Mouse (Mus musculus) intestine, embryonic 15.5 days (tissue): ENCODE results near the gene Zfhx3. TPM values are rescaled to one million over a fixed set of nuclear protein-coding genes. Genes with fewer than 3 reads are reported as not detected.

ENCODE experiments used
- ATAC-seq: fragments of 200-750 bp; cut with Nextera tagmentation; 2 replicates; pipeline ENCODE4 v1.8.0; 2017; ENCODE audit warnings: moderate TSS enrichment, moderate library complexity
- H3K27ac ChIP-seq: fragments of 300-500 bp; sonication (generic); 2 replicates; pipeline ENCODE4 v1.5.1; 2015; ENCODE audit warnings: mild to moderate bottlenecking, inconsistent platforms
- H3K27me3 ChIP-seq: fragments of 300-500 bp; sonication (generic); replicated peaks from 2 replicates; pipeline ENCODE4 v1.6.1; 2015; ENCODE audit warnings: inconsistent platforms
- H3K36me3 ChIP-seq: fragments of 300-500 bp; sonication (generic); 2 replicates; pipeline ENCODE4 v1.6.1; 2015; ENCODE audit warnings: inconsistent platforms
- H3K4me1 ChIP-seq: fragments of 300-500 bp; sonication (generic); replicated peaks from 2 replicates; pipeline ENCODE4 v1.6.1; 2015; ENCODE audit warnings: inconsistent platforms
- H3K4me2 ChIP-seq: fragments of 300-500 bp; sonication (generic); replicated peaks from 2 replicates; pipeline ENCODE4 v1.6.1; 2015; ENCODE audit warnings: mild to moderate bottlenecking, inconsistent platforms
- H3K4me3 ChIP-seq: fragments of 300-500 bp; sonication (generic); replicated peaks from 2 replicates; pipeline ENCODE4 v1.5.1; 2015; ENCODE audit warnings: inconsistent platforms
- H3K9ac ChIP-seq: fragments of 300-500 bp; sonication (generic); 2 replicates; pipeline ENCODE4 v1.6.1; 2015; ENCODE audit warnings: inconsistent platforms
- H3K9me3 ChIP-seq: fragments of 300-500 bp; sonication (generic); 2 replicates; pipeline ENCODE4 v1.6.1; 2016; ENCODE audit warnings: inconsistent platforms
- WGBS: fragments of 180-500 bp; shearing (Covaris S2); methylation state at CpG from one replicate; pipeline ENCODE4 v1.1.7; 2015; 5-methylcytosine and 5-hydroxymethylcytosine counted together
- polyA plus RNA-seq: library from polyadenylated mRNA; unstranded; fragments of >200 nt; fragmentation: Nextera tagmentation; extraction: Ambion mirVana; gene quantifications from 2 replicates; pipeline ENCODE4 v1.2.1, GENCODE M21; 2015

The Zfhx3 gene
- polyA plus RNA-seq, 1 experiment from 2014 or later = 11.5 TPM

DNA sequence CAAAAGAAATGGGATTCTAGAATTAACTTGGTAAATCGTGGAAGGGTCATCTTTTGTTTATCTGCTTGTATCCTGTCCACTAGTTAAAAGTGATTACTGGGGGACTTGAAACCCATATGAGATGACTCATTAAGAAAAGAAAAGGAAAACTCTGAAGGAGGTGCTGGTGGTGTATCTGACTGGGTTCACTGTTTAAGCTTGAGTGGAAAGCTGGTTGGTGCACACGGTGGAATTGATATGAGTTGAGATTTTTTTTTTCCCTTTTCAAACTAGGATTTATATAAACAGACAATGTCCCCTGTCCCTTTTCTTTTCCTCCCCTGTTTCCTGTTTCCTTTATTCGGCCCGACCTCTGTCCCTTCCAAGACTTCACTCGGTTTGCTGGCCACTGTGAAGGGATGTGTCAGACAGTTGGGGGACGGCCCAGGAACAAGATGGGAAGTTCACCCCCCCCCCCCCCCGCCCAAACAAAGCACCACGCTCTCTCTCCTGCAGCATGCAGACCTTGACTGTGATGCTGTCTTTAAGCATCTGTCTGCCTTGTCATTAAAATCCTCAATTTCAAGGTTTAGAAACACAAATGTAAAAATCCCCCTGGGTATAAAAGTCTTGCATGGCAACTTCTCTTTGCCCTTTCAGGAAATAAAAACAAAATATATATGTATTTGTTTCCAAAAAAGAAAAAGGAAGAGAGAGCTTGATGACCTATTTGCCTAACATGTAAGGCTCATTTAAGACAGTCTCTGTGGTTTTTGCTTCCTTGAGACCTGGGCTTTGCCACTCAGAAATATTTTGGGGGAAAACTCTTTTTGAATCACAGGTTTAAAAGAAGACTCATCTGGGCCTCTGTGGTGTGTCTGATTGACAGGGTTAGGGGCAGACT, 768.4 kb downstream of the Zfhx3 start:
- H3K27me3 ChIP-seq = no peaks in the 10 kb centered on the region
- H3K4me1 ChIP-seq = peaks cover 68% of the 10 kb centered on the region
- H3K4me3 ChIP-seq = no peak overlapping the region
- WGBS = 23% methylated on average over 8 of the region's 8 CpGs
- no peaks in the 10 kb centered on the region for H3K9me3 ChIP-seq
- peak overlapping the region; percentile 40; the same call in 1 of the 2 replicates for H3K27ac ChIP-seq
- no peak overlapping the region for H3K9ac ChIP-seq
- H3K4me2 ChIP-seq = no peak overlapping the region
- H3K36me3 ChIP-seq = no peaks in the 10 kb centered on the region
- ATAC-seq = no peak

DNA sequence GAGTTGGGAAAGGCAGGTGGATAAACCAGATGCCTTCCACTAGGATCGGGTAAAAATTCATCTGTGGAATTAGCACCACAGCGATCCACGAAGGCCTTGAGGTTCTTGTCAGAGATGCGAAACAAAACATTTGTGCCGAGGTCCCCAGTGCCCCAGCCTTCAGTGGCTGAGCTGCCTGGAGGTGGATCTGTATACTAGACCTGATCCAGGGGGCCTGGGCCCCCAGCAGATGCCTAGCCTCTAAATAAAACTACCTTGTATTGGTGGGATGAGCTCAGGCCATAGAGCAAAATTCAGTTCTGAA, 769.0 kb downstream of the Zfhx3 start:
- H3K27ac ChIP-seq = peak overlapping the region; percentile 40; the same call in 1 of the 2 replicates

DNA sequence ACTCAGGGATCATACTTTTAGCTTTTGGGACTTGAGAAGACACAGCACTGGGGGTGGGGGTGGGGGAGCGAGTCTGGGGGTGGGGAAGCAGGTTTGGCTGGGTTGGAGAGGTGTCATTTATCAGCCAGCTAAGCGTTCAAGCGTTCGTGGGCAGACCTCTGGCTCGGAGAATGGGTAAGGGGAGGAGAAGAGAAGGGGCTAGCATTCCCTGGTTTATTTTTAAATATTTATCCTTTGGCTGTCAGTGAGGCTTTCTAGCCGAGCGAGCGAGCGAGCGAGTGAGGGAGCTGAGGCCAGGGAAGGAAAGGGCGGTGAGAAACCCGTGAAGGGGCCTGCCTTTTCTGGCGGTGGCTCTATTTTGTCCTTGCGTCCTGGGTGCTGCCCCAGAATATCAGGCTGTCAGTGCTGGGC, 769.6 kb downstream of the Zfhx3 start:
- no peak for ATAC-seq
- peaks cover 71% of the 10 kb centered on the region for H3K4me1 ChIP-seq

More for the DNA sequence above, 769.0 kb downstream of the Zfhx3 start:
- Histone ChIP-seq H3K4me1 (peaks cover 70% of the 10 kb centered on the region), H3K36me3 (no peaks in the 10 kb centered on the region), H3K9ac (no peak overlapping the region), H3K4me3 (no peak overlapping the region), H3K9me3 (no peaks in the 10 kb centered on the region), H3K27me3 (no peaks in the 10 kb centered on the region), H3K4me2 (peak overlapping the region; percentile 96; the same call in 1 of the 2 replicates)
- no peak for ATAC-seq
- WGBS = 39% methylated on average over 5 of the region's 5 CpGs

DNA sequence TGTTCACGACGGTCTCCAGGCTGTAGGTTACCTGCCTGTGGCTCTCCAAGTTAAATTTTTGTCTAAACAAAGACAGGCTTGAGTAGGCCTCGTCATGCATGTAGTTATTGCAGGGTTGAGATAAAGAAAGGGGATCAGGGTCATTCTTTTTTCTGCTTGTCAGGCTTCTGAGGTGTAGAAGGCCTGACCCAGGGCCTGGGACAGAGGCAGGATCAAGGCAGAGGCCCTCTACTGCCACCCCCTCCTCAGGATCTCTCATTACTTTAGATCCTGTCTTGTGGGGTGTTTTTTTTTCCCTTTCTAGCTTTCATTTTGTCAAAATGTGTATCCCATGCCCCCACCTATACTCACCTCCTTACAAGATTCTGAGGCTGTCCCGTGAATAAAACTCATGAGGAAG, 770.2 kb downstream of the Zfhx3 start:
- Histone ChIP-seq H3K4me2 (peak overlapping the region; percentile 96), H3K9ac (0 out of 2 replicates have a peak overlapping the region, but pooled peaks have one; percentile 18), H3K9me3 (no peaks in the 10 kb centered on the region), H3K4me3 (no peak overlapping the region), H3K27ac (peak overlapping the region; percentile 75; the same call in 1 of the 2 replicates), H3K36me3 (no peaks in the 10 kb centered on the region), H3K4me1 (peaks cover 72% of the 10 kb centered on the region), H3K27me3 (no peaks in the 10 kb centered on the region)
- no peak for ATAC-seq
- 48% methylated on average over 4 of the region's 4 CpGs for WGBS

More for the DNA sequence above, 769.6 kb downstream of the Zfhx3 start:
- H3K4me3 ChIP-seq = no peak overlapping the region
- no peaks in the 10 kb centered on the region for H3K9me3 ChIP-seq
- H3K27me3 ChIP-seq = no peaks in the 10 kb centered on the region
- H3K4me2 ChIP-seq = peak overlapping the region; percentile 96
- H3K36me3 ChIP-seq = no peaks in the 10 kb centered on the region
- H3K9ac ChIP-seq = peak overlapping the region; percentile 29; the same call in 1 of the 2 replicates
- 36% methylated on average over 14 of the region's 14 CpGs for WGBS
- peak overlapping the region; percentile 75 for H3K27ac ChIP-seq

DNA sequence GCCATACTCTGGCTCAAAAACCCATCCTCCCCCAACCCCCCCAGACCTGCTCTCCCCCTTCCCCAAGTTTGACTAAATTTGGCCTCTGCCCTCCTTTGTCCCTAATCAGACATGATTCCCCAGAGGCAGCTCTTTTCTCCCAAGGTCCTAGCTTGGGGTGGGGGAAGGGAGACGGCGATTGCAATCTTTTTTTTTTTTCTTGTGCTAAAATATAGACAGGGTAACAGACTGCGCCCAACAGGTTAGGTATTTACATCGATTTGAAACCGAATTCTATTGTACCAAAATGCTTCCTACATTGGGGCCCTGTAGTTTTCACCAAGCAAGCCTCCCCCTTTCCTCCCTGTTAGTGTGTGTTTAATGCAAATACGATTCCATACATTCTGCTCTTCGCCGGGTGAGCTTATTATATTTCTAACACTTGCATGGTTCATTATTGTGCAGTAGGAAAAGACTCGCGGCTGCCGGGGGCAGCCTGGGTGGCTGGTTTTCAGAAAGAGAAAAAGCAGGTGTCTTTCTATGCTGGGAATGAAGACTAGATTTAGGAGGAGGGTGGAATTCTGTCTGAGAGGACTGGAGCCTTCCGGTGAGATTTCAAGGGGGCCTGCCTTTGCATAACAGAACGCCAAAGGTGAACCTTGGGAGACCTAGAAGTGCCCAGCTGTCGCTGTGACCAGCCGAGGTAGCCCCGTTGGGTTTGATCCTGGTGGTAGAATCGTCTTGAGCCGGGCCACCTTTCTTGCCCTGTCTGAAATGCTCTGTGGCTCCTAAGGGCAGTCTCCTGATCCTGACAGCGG, 771.1 kb downstream of the Zfhx3 start:
- H3K9me3 ChIP-seq = no peaks in the 10 kb centered on the region
- 29% methylated on average over 19 of the region's 19 CpGs for WGBS
- H3K4me2 ChIP-seq = peak overlapping the region; percentile 96
- ATAC-seq = no peak
- no peaks in the 10 kb centered on the region for H3K36me3 ChIP-seq
- H3K27me3 ChIP-seq = no peaks in the 10 kb centered on the region
- peak overlapping the region; percentile 86 for H3K9ac ChIP-seq
- H3K4me1 ChIP-seq = peaks cover 79% of the 10 kb centered on the region
- peak overlapping the region; percentile 85 for H3K4me3 ChIP-seq
- H3K27ac ChIP-seq = peak overlapping the region; percentile 95

DNA sequence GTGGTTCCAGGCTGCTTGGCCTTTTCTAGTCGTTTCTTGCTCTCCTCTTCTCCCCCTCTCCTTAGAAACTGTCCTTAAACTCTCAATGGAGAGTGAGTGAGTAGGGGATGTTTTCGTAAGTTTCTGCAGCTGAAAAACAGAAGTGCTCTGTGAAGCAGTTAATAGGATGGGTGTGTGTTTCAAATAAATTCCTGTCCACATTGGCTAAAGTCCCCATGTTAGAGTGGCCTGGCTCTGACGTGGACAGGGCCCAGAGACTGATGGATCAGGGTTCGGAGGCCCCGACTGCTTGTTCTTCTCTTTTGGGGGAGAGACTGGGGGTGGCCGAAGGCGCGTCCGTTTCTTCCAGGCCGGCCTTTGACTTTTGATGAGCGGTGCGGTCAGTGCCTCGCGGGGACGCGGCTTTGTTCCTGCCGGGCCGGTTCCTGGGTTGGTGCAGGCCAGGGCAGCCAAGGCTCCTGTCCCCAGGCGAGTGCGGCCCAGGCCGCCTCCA, 771.7 kb downstream of the Zfhx3 start:
- H3K4me1 ChIP-seq = peaks cover 75% of the 10 kb centered on the region
- peak; percentile 11; the same call in 1 of the 2 replicates for ATAC-seq

DNA sequence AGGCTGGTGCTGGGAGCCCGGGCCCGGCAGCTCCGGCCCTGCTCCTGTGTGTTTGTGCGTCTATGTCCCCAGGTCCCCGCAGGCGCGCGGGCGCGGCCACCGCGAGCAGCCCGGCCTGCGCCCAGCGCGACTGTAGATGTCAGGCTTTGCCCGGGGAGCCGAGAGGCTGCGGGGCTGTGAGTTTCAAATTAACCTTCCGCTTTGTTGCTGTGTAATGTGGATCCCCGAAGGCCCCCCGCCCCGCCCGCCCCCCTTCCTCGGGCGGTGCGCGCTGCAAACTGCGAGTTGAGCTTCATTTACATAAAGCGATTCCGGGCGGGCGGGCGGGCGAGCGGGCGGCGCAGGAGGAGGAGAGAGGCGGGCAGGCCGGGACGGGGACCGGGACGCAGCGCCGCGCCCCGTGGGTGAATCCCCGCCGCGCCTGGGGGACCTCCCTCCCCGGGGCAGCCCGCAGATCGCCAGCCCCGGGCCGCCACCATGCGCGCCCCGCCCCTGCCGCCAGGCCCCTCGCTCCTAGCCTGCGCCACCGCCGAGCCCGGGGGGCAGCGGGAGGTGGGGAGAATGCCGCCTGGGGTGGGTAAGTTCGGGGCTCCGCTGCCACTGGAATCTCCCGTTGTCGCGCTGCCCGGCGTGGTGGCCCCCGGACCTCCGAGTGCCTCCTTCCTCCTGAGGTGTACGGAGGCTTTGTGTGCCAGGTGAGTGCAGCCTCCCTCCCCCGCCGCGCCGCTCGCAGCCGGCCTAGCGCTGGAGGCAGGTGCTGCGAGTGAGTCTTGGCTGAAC, 772.4 kb downstream of the Zfhx3 start:
- under 1% methylated on average over 62 of the region's 84 CpGs for WGBS
- ATAC-seq = peak; percentile 82
- Histone ChIP-seq H3K9ac (peak overlapping the region; percentile 86), H3K27ac (peak overlapping the region; percentile 95), H3K4me3 (peak overlapping the region; percentile 85), H3K36me3 (no peaks in the 10 kb centered on the region), H3K4me1 (peaks cover 70% of the 10 kb centered on the region), H3K9me3 (no peaks in the 10 kb centered on the region), H3K27me3 (no peaks in the 10 kb centered on the region), H3K4me2 (peak overlapping the region; percentile 96)

More for the DNA sequence above, 771.7 kb downstream of the Zfhx3 start:
- H3K4me2 ChIP-seq = peak overlapping the region; percentile 96
- peak overlapping the region; percentile 95 for H3K27ac ChIP-seq
- 2% methylated on average over 21 of the region's 21 CpGs for WGBS
- peak overlapping the region; percentile 85 for H3K4me3 ChIP-seq
- peak overlapping the region; percentile 86 for H3K9ac ChIP-seq
- H3K36me3 ChIP-seq = no peaks in the 10 kb centered on the region
- no peaks in the 10 kb centered on the region for H3K27me3 ChIP-seq
- no peaks in the 10 kb centered on the region for H3K9me3 ChIP-seq

DNA sequence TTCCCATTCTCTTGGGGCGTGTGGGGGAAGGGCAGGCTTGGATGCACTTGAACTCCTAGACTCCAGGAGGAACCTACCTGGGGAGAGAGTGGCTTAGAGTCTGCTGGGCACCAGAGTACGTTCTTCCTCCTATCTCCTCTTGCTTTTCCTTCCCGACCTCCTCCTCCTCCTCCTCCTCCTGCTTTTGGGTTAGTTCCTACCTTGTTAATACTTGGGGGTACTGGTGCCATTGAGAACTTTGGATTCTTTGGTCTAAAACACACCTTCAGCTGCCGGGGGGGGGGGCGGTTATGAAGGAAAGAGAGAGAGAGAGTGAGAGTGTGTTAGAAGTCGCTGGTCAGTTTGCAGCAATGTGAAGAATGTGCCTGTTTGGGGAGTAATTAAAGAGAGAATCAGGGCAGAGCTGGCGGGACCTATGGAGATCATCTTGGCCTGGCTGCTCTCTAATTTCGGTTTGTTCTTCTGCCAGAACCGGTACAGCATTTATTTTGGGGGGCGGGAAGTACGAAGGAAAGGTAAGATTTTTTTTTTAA, 773.0 kb downstream of the Zfhx3 start:
- Histone ChIP-seq H3K4me3 (peak overlapping the region; percentile 85), H3K4me1 (peaks cover 65% of the 10 kb centered on the region), H3K9ac (peak overlapping the region; percentile 86), H3K4me2 (peak overlapping the region; percentile 96), H3K27me3 (no peaks in the 10 kb centered on the region), H3K9me3 (no peaks in the 10 kb centered on the region), H3K36me3 (no peaks in the 10 kb centered on the region), H3K27ac (peak overlapping the region; percentile 95)
- 7% methylated on average over 10 of the region's 11 CpGs for WGBS
- ATAC-seq = no peak

DNA sequence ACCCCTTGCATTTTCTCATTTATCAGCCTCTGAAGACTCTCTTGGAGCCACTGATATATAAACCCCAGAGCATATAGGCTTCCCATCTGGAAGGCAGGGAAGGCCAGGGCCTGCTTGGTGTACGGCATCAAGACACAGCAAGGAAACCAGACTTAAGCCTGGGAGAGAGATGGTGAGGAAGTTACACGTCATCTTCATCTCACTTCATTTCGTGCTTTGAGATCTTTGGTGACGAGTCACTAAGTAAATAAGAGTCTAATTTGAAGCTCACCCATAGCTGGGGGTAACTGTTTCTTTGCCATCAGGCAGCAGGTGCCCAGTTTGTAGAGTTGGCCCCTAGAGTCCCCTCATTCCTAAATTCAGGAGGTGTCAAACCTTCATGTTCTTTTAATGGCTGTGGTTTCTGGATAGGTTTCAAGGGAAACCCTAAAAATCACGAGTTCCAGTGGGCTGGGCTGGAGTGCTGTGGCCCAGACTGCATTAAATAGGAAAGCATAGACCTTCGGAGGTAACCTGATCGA, 773.9 kb downstream of the Zfhx3 start:
- Histone ChIP-seq H3K27ac (no peak overlapping the region), H3K27me3 (no peaks in the 10 kb centered on the region), H3K9me3 (no peaks in the 10 kb centered on the region), H3K36me3 (no peaks in the 10 kb centered on the region), H3K4me1 (peaks cover 58% of the 10 kb centered on the region), H3K4me3 (0 out of 2 replicates have a peak overlapping the region, but pooled peaks have one; percentile 85), H3K4me2 (peak overlapping the region; percentile 96), H3K9ac (no peak overlapping the region)
- ATAC-seq = no peak
- 41% methylated on average over 7 of the region's 7 CpGs for WGBS

DNA sequence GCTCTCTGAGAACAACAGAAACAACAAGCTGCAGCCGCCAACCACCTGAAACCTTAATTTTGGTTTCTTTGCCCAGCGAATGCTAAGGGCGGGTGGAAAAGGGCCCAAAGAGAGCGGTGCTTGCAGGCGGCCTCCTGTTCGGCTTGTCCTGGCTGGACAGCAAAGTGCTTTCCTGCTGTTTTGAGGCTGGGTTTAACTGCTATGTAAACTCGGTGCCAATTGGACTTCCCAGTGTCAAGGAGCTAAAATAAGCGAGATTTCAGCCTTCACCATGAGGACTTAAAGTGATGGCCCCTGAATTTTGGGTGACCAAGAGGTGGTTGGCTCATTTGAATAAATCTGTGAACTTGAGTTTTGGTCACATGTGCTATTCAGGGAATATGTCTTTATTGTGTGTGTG, 775.1 kb downstream of the Zfhx3 start:
- no peaks in the 10 kb centered on the region for H3K27me3 ChIP-seq
- no peak for ATAC-seq
- H3K4me1 ChIP-seq = peaks cover 55% of the 10 kb centered on the region
- no peak overlapping the region for H3K4me3 ChIP-seq
- H3K27ac ChIP-seq = no peak overlapping the region
- H3K36me3 ChIP-seq = no peaks in the 10 kb centered on the region
- peak overlapping the region; percentile 47 for H3K4me2 ChIP-seq
- no peaks in the 10 kb centered on the region for H3K9me3 ChIP-seq
- 54% methylated on average over 8 of the region's 8 CpGs for WGBS
- H3K9ac ChIP-seq = no peak overlapping the region

DNA sequence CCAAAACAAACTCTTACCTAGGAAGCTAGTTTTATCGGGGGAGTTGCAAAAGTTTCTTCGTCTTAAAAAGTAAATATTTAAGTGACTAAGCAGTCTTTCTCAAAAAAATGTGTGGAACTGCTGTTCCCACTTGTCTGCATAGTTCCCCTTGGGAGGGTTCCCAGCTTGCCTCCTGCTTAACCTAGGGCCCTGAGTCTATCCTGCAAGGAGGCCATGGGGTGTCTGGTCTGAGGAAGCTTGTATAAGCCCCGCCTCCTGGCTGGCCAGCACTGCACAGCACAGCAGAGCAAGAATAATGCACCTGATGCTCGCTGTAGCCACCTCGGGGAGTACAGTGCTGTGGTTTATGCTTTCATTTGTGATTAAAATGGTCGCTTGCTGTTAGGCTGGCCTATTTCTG, 775.6 kb downstream of the Zfhx3 start:
- 0 out of 2 replicates have a peak overlapping the region, but pooled peaks have one; percentile 1 for H3K27ac ChIP-seq
- peaks cover 54% of the 10 kb centered on the region for H3K4me1 ChIP-seq
- H3K36me3 ChIP-seq = no peaks in the 10 kb centered on the region
- H3K9ac ChIP-seq = no peak overlapping the region
- peak; percentile 52; the same call in 1 of the 2 replicates for ATAC-seq
- WGBS = 18% methylated on average over 6 of the region's 6 CpGs
- 0 out of 2 replicates have a peak overlapping the region, but pooled peaks have one; percentile 0 for H3K4me3 ChIP-seq
- no peaks in the 10 kb centered on the region for H3K9me3 ChIP-seq
- peak overlapping the region; percentile 47 for H3K4me2 ChIP-seq
- no peaks in the 10 kb centered on the region for H3K27me3 ChIP-seq
